Mouse (Mus musculus): ENCODE results near the gene Rad23a.
A peak's percentile ranks its signal among the peaks of the same experiment; 100 is the strongest.

- TF ChIP-seq POLR2A (IDR thresholded peaks at IDR 0.05; ENCODE audit: insufficient read depth, low read length) = no peak
- TF ChIP-seq CTCF (IDR thresholded peaks at IDR 0.05; ENCODE audit: low read depth, low read length) = peak; percentile 40
Observed at GRCm38 (mm10) chr8:84845355-84846093, 5.1 kb upstream of the Rad23a start.

All from ES-Bruce4 (cell line).